Mouse (Mus musculus): ENCODE results near the gene Cdc73.
"Not testable (repeated sequence)": the region's sequence is repeated elsewhere in the genome, so short reads cannot be mapped to it uniquely, and the experiment has no call there.

Cdc73 gene

DNA sequence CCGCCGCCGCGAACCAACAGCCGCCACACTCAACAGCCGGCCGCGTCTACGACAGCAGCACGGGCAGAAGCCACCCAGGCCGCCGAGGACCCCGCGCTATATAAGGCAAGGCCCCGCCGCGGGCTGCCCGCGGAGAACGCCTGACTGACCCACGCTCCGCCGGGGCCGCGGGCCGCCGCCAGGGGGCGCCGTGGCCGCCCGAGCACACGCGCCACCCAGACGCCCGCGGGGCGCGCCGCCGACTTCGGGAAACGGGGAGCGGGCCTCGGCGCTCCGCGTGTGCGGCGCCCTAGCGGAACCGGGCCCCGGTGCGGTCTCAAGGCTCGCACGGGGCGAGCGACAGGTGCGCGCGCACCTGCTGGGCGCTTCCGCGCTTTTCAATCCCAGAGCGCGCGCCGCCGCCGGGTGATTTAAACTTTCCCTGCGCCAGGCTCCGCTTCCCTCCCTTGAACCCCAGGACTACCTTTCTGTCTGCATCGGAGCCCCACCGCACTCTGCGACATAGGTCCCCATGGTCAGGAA, at the start of gene Cdc73:
Gene Cdc73 (minus strand): TSS at position 153 of the 522 bp plus-strand sequence.
- DNase-seq, result peak; percentile 94

GRCm38 (mm10) chr1:143745871-143746270, 43.2 kb upstream of the Cdc73 start:
- no peak for DNase-seq

GRCm38 (mm10) chr1:143742186-143742585, 39.5 kb upstream of the Cdc73 start:
- no peak for DNase-seq

- DNase-seq, result no peak
These were observed 38.6 kb upstream of the Cdc73 start for GRCm38 (mm10) chr1:143741331-143741730.

- no peak for DNase-seq
These were observed 37.9 kb upstream of the Cdc73 start for GRCm38 (mm10) chr1:143740581-143740980.

DNA sequence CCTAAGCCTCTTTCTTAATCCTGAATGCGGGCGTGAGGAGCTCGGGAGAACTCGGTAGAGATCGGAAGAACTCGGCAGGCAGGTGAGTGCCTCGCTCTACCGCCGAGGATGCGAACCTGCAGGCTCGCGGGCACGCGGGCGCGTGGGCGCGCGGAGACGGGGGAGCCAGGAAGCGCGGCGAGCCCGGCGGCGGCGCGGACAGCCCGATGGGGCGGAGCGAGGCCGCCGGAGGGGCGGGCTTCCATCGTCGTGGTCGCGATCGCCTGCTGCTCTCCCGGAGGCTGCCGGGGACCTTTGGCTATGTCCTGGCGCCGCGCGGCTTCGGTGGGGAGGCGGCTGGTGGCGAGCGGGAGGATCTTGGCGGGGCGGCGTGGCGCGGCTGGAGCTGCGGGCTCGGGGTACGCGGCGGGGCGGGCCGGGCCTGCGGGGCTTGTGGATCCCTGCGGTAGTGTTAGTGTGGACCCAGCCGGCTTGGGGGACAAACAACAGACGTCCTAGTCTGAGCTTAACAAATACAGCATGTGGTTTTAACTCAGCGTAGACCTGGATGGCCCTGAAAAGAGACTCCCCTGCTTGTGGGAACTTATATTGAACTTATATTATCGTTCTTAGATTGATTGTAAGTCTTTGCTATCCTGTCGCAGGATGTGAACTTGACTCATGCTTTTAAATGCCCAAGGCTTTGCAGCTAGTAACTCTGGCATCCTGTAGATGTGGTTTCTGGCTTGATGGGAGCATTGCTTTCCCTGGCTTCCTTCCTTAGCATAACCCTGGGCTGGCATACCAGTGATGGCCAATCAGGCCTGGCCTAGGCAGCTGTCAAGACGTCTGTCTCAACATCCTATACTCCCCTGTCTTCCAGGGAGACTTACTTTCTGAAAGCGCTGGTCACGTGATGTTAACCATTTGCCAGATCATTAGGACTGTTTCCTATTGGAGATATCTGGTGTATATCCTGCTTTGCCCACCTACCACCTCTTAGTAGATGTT, 37.0 kb upstream of the Cdc73 start:
- DNase-seq, result peak; percentile 88

DNA sequence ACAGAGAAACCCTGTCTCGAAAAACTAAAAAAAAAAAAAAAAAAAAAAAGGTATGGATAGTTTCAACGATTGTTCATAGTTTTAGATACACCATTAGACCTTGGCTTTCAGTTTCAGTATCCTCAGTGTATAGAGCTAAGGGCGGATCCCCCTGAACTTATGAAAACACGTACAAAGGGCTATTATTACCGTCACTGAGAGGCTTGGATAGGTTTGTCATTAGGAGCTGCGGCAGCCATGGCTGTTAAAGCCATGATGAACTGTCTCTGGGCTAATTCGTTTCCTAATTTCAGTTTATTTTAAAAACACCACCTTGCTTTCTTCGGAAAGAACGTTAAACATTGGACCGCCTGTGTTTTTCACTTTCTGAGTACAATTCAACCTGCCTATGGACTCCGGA, 36.1 kb upstream of the Cdc73 start:
- peak; percentile 3 for DNase-seq

DNA sequence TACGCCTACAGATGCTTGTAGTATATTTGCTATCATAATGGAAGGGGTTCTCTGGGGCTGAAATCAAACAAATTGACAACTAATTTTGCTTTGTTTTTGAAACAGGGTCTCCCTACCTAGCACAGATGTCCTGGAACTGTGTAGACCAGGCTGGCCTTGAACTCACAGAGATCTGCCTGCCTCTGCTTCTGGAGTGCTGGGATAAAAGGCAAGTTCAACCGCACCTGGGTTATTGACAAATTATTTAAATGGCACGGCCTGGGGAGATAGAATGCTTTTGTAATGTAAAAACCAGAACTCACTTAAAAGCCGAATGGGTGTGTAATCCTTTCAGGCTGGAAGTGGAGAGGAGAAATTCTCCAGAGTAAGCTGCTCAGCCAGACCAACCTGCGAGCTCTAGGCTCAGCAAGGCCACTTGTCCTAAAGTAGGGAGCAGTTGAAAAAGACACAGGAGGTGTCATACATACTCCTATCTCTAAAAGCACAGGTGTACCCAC, 31.3 kb upstream of the Cdc73 start:
- no peak for DNase-seq

DNA sequence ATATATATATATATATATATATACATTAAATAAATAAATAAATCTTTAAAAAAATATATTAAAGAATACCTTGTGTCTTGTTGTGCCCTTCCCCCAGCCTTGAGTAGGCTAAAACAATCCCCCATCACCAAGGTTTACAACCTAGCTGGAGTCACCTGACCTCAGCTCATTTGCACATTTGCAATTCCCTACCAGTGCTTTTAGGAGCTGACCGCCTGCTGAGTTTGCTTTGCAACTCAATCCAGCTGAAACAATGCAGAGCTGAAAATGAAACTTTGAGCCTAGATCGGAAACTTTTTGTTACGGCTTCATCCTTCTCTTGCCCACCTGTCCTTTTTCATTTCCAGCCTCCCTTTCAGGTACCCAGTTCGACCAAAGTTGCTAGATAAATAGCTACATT, 29.0 kb upstream of the Cdc73 start:
- no peak for DNase-seq

DNA sequence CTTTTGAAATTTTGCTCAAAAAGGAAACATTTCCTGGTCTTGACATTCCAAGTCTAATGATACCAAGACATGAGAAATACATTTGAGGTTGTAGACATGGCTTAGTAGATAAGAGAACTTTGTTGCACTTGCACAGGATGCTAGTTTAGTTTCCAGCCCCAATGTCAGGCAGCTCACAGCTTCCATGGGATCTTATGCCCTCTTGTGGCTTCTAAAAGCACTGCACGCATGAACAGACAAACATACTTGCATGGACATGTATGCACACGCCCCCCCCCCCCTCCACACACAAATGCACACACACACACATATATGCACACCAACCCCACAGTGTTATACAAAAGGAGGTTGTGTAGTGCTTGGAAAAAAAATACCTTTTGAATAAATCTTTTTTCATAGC, 28.2 kb upstream of the Cdc73 start:
- peak; percentile 41 for DNase-seq

GRCm38 (mm10) chr1:143727701-143728445, 25.2 kb upstream of the Cdc73 start:
- no peak for DNase-seq

DNA sequence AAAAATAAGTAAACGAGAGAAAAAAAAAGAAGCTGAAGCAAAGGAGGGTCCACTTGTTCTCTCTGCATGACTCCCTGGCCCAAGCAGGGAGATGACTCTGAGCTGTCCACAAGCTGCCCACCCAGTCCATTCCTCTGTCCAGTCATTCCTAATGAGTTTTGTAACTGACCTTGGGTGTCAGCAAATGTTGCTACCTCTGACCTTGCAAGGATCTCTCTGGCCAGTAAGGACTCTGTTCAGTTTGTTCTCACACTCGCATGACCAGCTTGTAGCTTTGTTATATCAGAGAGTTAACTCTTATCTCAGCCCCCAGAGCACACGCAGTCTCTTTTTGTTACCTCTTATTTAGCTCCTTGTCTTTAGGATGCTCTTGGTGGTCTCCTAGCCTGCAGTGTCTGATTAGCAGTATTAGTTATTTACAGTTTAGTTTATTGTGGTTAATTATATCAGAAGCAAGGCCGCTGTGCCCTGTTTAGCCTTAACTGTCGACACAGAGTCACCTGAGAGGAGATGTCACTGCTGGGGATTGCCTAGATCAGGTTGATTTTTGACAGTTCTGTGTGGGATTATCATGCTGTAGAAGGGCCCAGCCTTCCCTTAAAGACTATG, 21.9 kb upstream of the Cdc73 start:
- DNase-seq, result no peak

GRCm38 (mm10) chr1:143716038-143716437, 13.3 kb upstream of the Cdc73 start, which contains the start of gene Glrx2:
Gene Glrx2, plus strand, starts transcription at chr1:143716338.
- not testable (repeated sequence) for DNase-seq

DNA sequence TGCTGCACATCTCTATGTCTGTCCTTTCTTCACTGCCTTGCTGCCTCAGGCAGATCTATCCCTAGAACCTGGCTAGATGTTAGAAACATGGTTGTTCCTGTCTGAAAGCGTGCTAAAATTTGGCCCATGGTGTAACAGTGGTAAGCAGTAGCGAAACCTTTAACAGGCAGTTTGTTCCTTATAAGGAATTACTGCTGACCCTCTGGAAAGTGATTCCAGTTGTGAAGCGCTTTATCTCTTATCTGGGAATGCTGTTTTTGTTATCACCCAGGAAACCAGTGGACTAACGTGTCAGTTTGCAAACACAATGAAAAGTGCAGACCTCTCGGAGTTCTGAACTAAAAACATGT, 7.9 kb upstream of the Cdc73 start:
- no peak for DNase-seq

DNA sequence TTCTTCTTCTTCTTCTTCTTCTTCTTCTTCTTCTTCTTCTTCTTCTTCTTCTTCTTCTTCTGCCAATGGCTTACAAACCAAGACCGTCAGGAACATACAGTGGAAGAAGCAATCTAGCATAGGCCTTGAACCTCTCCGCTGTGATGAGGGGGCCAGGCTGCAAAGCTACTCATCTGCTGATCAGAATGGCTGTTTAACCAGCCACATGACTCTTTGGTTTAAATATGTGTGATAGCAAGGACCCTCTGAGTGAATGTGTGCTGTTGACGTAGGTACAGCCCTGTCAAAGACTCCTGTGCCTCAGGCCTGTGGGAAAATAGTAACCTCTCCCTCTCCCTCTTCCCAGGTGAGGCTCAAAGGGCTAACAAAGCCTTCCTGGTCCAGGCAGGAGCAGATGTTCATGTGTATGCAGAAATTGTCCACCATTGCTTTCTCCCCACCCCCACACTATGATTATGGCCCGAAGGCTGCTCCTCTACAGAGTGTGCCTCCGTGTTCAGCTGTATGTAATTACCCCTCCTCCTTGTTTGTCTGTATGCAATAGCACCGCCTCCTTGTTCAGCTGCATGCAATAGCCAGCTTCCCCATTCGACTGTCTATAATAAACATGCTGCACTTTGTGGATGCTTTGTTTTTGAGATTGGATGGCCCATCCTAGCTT, 7.4 kb upstream of the Cdc73 start:
- no peak for DNase-seq

- DNase-seq, result no peak
These were observed 5.7 kb upstream of the Cdc73 start for GRCm38 (mm10) chr1:143708361-143708760.

DNA sequence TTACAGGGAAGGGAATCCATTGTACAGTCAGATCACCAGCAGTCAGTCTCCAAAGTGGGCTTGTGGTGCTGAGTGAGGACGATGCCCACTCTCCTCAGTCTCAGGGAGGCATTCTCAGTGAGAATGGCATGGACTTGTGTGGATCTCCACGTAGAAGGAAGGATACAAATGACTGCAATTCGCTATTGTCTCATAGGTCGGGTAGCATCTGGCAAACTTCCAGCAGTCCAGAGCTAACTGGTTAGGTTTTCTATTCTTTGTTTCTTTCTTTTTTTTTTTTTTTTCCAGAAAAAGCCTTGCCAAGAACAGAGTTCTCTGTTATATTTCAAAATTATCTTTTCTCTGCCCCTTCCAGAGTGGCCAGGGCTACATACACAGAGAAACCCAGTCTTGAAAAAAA, 4.3 kb upstream of the Cdc73 start:
- peak; percentile 14 for DNase-seq

DNA sequence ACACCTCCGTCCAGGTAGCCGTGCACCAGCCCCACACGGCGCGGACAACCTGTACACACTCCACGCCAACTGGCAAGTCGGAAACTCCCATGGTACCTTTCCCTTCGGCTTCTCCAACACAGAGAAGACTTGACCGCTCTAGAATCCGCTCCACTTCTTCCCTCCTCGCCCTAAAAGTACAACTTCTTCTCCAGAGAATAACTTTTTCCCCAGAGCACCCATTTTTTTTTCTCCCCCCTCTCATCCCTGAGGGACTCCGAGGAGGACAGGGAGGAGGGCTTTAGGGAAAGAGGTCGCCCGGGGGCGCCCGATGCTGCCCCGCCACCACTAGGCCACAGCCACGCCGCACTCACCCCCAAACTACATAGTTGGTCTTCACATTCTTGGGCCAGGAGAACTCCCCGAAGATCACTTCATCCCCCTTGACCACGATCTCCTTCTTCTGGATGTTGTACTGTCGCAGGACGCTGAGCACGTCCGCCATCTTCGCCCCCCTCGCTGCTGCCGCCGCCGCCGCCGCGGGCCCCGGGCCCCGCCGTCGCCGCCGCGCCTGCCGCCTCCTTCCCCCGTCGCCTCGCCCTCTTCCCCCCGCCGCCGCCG, 452 bp downstream of the Cdc73 start:
- DNase-seq, result no peak

DNA sequence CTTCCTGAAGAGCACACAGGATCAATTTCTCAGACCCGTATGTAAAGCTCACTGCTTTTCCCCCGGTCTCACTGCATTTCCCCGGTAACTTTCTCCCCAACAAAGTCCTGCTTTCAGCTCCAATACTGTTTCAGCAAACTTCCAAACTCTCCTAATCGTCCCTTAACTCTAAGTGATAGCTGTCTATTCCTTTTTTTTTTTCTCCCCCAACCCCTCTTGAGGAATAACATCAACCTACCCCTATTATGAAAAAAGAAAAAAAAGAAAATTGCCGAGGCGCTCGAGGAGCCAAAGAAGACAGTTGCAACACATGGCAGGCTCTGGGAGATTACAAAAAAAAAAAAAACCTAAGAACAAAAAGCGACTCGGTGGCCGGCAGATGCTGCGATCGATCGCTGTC, 957 bp downstream of the Cdc73 start:
- DNase-seq, result no peak

GRCm38 (mm10) chr1:143684849-143685248, 17.8 kb downstream of the Cdc73 start:
- no peak for DNase-seq

DNA sequence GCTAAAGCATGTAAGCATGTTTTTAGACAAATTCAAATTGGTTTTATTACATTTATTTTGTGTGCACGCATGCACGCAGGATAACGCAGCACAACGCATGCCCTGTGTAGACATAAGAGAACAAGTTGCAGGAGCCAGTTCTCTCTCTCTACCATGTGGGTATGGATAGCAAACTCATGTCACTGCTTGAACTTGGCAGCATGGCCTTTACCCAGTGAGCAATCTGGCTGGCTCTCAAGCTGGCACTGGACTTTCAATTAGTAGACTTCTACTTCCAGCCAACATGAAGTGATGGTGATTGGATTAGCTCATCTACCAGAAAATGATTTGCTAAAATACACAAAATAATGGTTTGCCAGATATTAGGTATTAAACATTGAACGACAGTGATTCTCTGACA, 21.6 kb downstream of the Cdc73 start:
- DNase-seq, result no peak

- DNase-seq, result no peak
These were observed 26.8 kb downstream of the Cdc73 start for GRCm38 (mm10) chr1:143675734-143676361.
